Comparison of ENCODE assay signal across 10 mouse cellular contexts in genomic region chr13:40703982-40704501, GRCm38 (mm10). TPM values are rescaled to one million over a fixed set of nuclear protein-coding genes. Genes with fewer than 3 reads are reported as not detected.
DNase-seq lines count a peak whose midpoint lies in the region; ATAC-seq and TF ChIP-seq lines count a peak whose summit lies in the region.
"Had no signal": no experiment of that assay in that cellular context is flagged by ENCODE, and none has a peak within 500 bp of the region (broad histone marks: within the 10 kb centered on the region; RNA-seq: fewer than 3 reads in every experiment).

No protein-coding gene starts in this region.

- intact Hi-C loops in heart, postnatal 14 days (cut with DNase I): no loop called here
- intact Hi-C loops in left cerebral cortex, postnatal 25 days (cut with DNase I): no loop called here

- H3K9ac ChIP-seq in hindbrain, embryonic 13.5 days: peak overlapping the region; percentile 59; the same call in 1 of the 2 replicates
- no peak overlapping the region for H3K9ac ChIP-seq in midbrain, embryonic 16.5 days (ENCODE audit: low read depth, low read length)

- H3K9me3 ChIP-seq in heart, embryonic 10.5 days: no peaks in the 10 kb centered on the region
- no peaks in the 10 kb centered on the region for H3K9me3 ChIP-seq in hindbrain, embryonic 13.5 days
- H3K9me3 ChIP-seq in midbrain, embryonic 16.5 days (replicated peaks; ENCODE audit: control insufficient read depth, low read length, poor library complexity, severe bottlenecking): no peaks in the 10 kb centered on the region

- peaks cover 97% of the 10 kb centered on the region for H3K27me3 ChIP-seq in heart, embryonic 10.5 days (ENCODE audit: insufficient read depth, poor library complexity, severe bottlenecking)
- H3K27me3 ChIP-seq in hindbrain, embryonic 13.5 days: peaks cover 96% of the 10 kb centered on the region
- peaks cover 67% of the 10 kb centered on the region for H3K27me3 ChIP-seq in midbrain, embryonic 16.5 days (ENCODE audit: control insufficient read depth, insufficient read depth, low read depth, low read length)

- peak; percentile 63 for ATAC-seq in hindbrain, embryonic 13.5 days (ENCODE audit: low FRiP score)
- peak; percentile 49; the same call in 1 of the 2 replicates for ATAC-seq in midbrain, embryonic 16.5 days
- no peak for ATAC-seq in erythroid progenitor cell, adult 5-6 weeks (replicated peaks; ENCODE audit: low FRiP score, poor library complexity, severe bottlenecking)

- peak overlapping the region; percentile 46 for H3K4me3 ChIP-seq in heart, embryonic 10.5 days
- peak overlapping the region; percentile 35 for H3K4me3 ChIP-seq in hindbrain, embryonic 13.5 days
- H3K4me3 ChIP-seq in midbrain, embryonic 16.5 days (ENCODE audit: low read depth, low read length): peak overlapping the region; percentile 33

- TF ChIP-seq POLR2A in brain, embryonic 14.5 days (IDR thresholded peaks at IDR 0.05; ENCODE audit: borderline replicate concordance, extremely low read depth, insufficient read depth, insufficient read length, poor library complexity, severe bottlenecking): no peak

- TF ChIP-seq CTCF in brain, embryonic 14.5 days (IDR thresholded peaks at IDR 0.05; ENCODE audit: borderline replicate concordance, extremely low read depth, insufficient read depth, insufficient read length): no peak

- no peaks in the 10 kb centered on the region for H3K36me3 ChIP-seq in heart, embryonic 10.5 days
- H3K36me3 ChIP-seq in hindbrain, embryonic 13.5 days: no peaks in the 10 kb centered on the region
- H3K36me3 ChIP-seq in midbrain, embryonic 16.5 days (ENCODE audit: control insufficient read depth, insufficient read depth, low read length): no peaks in the 10 kb centered on the region

- H3K4me1 ChIP-seq in heart, embryonic 10.5 days: peaks cover 20% of the 10 kb centered on the region; the same call in 1 of the 2 replicates
- peaks cover 40% of the 10 kb centered on the region for H3K4me1 ChIP-seq in hindbrain, embryonic 13.5 days (replicated peaks)
- H3K4me1 ChIP-seq in midbrain, embryonic 16.5 days (ENCODE audit: control insufficient read depth, insufficient read depth, low read length): peaks cover 5% of the 10 kb centered on the region; the same call in 1 of the 2 replicates

- peak; percentile 71 for DNase-seq in heart, embryonic 10.5 days (ENCODE audit: low spot score)
- no peak for DNase-seq in heart, postnatal 14 days
- peak; percentile 73 for DNase-seq in brain, embryonic 14.5 days (ENCODE audit: low read depth)
- DNase-seq in left cerebral cortex, postnatal 25 days (ENCODE audit: low spot score in 2 of 2): no peak
- DNase-seq in gastrocnemius, adult 18-20 months (ENCODE audit: low spot score): no peak
- DNase-seq: adrenal gland, postnatal 25 days had no signal

- WGBS in heart, embryonic 10.5 days: under 1% methylated on average over 38 of the region's 38 CpGs
- 0% methylated on average over 38 of the region's 38 CpGs for WGBS in hindbrain, embryonic 13.5 days
- WGBS in midbrain, embryonic 16.5 days: 0% methylated on average over 38 of the region's 38 CpGs

- peak overlapping the region; percentile 54 for H3K4me2 ChIP-seq in hindbrain, embryonic 13.5 days
- H3K4me2 ChIP-seq in midbrain, embryonic 16.5 days (ENCODE audit: low read length): peak overlapping the region; percentile 46

- no peak overlapping the region for H3K27ac ChIP-seq in heart, embryonic 10.5 days
- H3K27ac ChIP-seq in hindbrain, embryonic 13.5 days: peak overlapping the region; percentile 85
- H3K27ac ChIP-seq in midbrain, embryonic 16.5 days (ENCODE audit: low read length): no peak overlapping the region

RNA-seq across cellular contexts. Expression of gene Tfap2a, which starts 34.1 kb away (rescaled TPM):
- 1.0 and 1.6 TPM in 2 replicates for polyA plus RNA-seq in heart, embryonic 10.5 days (2016; fragmentation: Nextera tagmentation; extraction: Ambion mirVana)
- under 1 TPM; 0.22 to 0.26 TPM for total RNA-seq in heart, postnatal 14 days (2021)
- polyA plus RNA-seq in brain, embryonic 14.5 days (2012; rRNA removed): 5.2 and 19.9 TPM in 2 replicates
- polyA plus RNA-seq in hindbrain, embryonic 13.5 days (2015; fragmentation: Nextera tagmentation; extraction: Ambion mirVana): 14.2 and 22.9 TPM in 2 replicates
- 2.3 and 2.8 TPM in 2 replicates for polyA plus RNA-seq in midbrain, embryonic 16.5 days (2015; fragmentation: Nextera tagmentation; extraction: Ambion mirVana)
- under 1 TPM; 0.50 to 0.57 TPM for total RNA-seq in left cerebral cortex, postnatal 25 days (2021)
- total RNA-seq in erythroid progenitor cell, adult 5-6 weeks (2015; ENCODE audit: low replicate concordance): not detected in 2 replicates
- not detected in 2 replicates for total RNA-seq in erythroid progenitor cell, adult 5-6 weeks (2017; ENCODE audit: low replicate concordance)
- under 1 TPM in 1 of 2 experiments, not detected in 1; 0.07 TPM for total RNA-seq in gastrocnemius, adult 18-20 months (2021)
- total RNA-seq: neutrophil, adult 5-6 weeks had no signal

Comparison
In these comparisons a context has a peak if more than half of its experiments do, and no peak if none do; other contexts are left out.
1. DNase-seq: peak in heart, embryonic 10.5 days (single experiment) and brain, embryonic 14.5 days (single experiment); none in heart, postnatal 14 days (0 of 2), left cerebral cortex, postnatal 25 days (0 of 2) and gastrocnemius, adult 18-20 months (single experiment).
2. Peak in every context shown above with its lines, with median percentiles within 50 percentile points of each other: H3K4me3 ChIP-seq.